Mouse (Mus musculus) limb, embryonic 12.5 days (tissue): ENCODE data around the gene Clps. TPM values are rescaled to one million over a fixed set of nuclear protein-coding genes. Genes with fewer than 3 reads are reported as not detected.

ENCODE experiments used
- ATAC-seq: fragments of 200-750 bp; cut with Nextera tagmentation; 2 replicates; pipeline ENCODE4 v1.8.0; 2017; ENCODE audit warnings: low read depth, moderate TSS enrichment; ENCODE audit not compliant: insufficient number of reproducible peaks, insufficient read depth, low FRiP score, low TSS enrichment
- H3K27ac ChIP-seq: fragments of 300-500 bp; sonication (generic); 2 replicates; pipeline ENCODE4 v1.5.1; 2016; ENCODE audit warnings: mild to moderate bottlenecking, moderate library complexity
- H3K27me3 ChIP-seq: fragments of 300-500 bp; sonication (generic); 2 replicates; pipeline ENCODE4 v1.6.1; 2016; ENCODE audit warnings: mild to moderate bottlenecking, moderate library complexity
- H3K36me3 ChIP-seq: fragments of 300-500 bp; sonication (generic); 2 replicates; pipeline ENCODE4 v1.6.1; 2016; ENCODE audit warnings: mild to moderate bottlenecking, moderate library complexity
- H3K4me1 ChIP-seq: fragments of 300-500 bp; sonication (generic); replicated peaks from 2 replicates; pipeline ENCODE4 v1.6.1; 2016
- H3K4me2 ChIP-seq: fragments of 300-500 bp; sonication (generic); 2 replicates; pipeline ENCODE4 v1.6.1; 2016; ENCODE audit warnings: mild to moderate bottlenecking, moderate library complexity
- H3K4me3 ChIP-seq: fragments of 300-500 bp; sonication (generic); replicated peaks from 2 replicates; pipeline ENCODE4 v1.5.1; 2016; ENCODE audit warnings: mild to moderate bottlenecking
- H3K9ac ChIP-seq: fragments of 300-500 bp; sonication (generic); replicated peaks from 2 replicates; pipeline ENCODE4 v1.6.1; 2016; ENCODE audit warnings: mild to moderate bottlenecking, moderate library complexity
- H3K9me3 ChIP-seq: fragments of 300-500 bp; sonication (generic); 2 replicates; pipeline ENCODE4 v1.6.1; 2016; ENCODE audit warnings: mild to moderate bottlenecking, moderate library complexity
- WGBS: fragments of 180-500 bp; shearing (Covaris S2); methylation state at CpG from one replicate; pipeline ENCODE4 v1.1.7; 2016; 5-methylcytosine and 5-hydroxymethylcytosine counted together
- polyA plus RNA-seq: library from polyadenylated mRNA; unstranded; fragments of >200 nt; fragmentation: Nextera tagmentation; extraction: Ambion mirVana; gene quantifications from 2 replicates; pipeline ENCODE4 v1.2.1, GENCODE M21; 2016

The Clps gene
- polyA plus RNA-seq, 1 experiment from 2014 or later = not detected

DNA sequence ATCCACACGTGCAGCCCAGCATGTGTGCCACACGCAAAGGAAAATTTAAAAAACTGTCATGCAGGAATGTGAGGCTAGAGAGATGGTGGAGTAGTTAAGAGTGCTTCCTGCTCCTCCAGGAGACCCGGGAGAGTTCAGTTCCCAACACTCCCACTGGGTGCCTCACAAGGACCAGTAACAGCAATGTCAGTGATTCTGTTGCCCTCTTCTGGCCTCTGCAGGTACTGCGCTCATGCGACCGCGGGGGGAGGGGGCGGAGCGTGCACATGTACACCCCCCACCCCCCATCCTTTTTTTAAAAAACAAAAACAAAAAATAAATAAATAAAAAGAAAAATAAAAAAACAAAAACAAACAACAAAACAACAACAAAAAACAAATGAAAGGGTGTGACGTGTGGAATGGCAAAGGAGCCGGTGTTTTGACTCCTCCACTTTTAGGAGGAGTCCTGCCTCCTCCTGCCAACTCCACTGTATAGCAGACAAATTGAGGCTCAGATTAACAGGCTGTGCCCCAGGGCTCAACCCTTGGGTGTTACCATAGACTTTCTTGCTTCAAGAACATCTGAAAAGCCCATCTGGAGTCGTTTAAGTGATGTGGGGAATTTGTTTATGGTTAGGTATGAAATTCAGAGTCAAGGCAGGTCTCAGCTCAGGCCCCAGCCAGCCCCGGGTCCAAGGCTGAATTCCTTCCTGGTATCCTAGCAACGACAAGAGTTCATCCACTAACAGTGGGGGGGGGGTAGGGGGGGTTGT lies 7.3 kb downstream of the Clps start:
- ATAC-seq = peak; percentile 66; the same call in 1 of the 2 replicates
- H3K36me3 ChIP-seq = no peaks in the 10 kb centered on the region
- 2% methylated on average over 14 of the region's 14 CpGs for WGBS
- H3K9ac ChIP-seq = no peak overlapping the region
- H3K27me3 ChIP-seq = 0 out of 2 replicates have a peak, but pooled peaks cover 4% of the 10 kb centered on the region
- peaks cover 34% of the 10 kb centered on the region for H3K4me1 ChIP-seq
- H3K9me3 ChIP-seq = no peaks in the 10 kb centered on the region
- peak overlapping the region; percentile 15; the same call in 1 of the 2 replicates for H3K4me2 ChIP-seq
- H3K4me3 ChIP-seq = no peak overlapping the region
- H3K27ac ChIP-seq = peak overlapping the region; percentile 19; the same call in 1 of the 2 replicates

- Histone ChIP-seq H3K27me3 (0 out of 2 replicates have a peak, but pooled peaks cover 4% of the 10 kb centered on the region), H3K4me1 (peaks cover 15% of the 10 kb centered on the region), H3K36me3 (no peaks in the 10 kb centered on the region), H3K9ac (no peak within 1 kb of the TSS), H3K9me3 (no peaks in the 10 kb centered on the region), H3K4me2 (no peak within 1 kb of the TSS), H3K27ac (no peak within 1 kb of the TSS), H3K4me3 (no peak within 1 kb of the TSS)
- no peak for ATAC-seq
- 77% methylated on average over 14 of the region's 14 CpGs for WGBS
These were observed 11.5 kb downstream of the Clps start, which contains the start of gene Clpsl2 for GRCm38 (mm10) chr17:28549111-28549510. Gene Clpsl2, plus strand, starts transcription at chr17:28549411.

GRCm38 (mm10) chr17:28548550-28548949 lies 12.0 kb downstream of the Clps start:
- H3K27me3 ChIP-seq = 0 out of 2 replicates have a peak, but pooled peaks cover 4% of the 10 kb centered on the region
- H3K4me3 ChIP-seq = no peak overlapping the region
- no peaks in the 10 kb centered on the region for H3K9me3 ChIP-seq
- WGBS = 70% methylated on average over 11 of the region's 11 CpGs
- H3K27ac ChIP-seq = no peak overlapping the region
- ATAC-seq = no peak
- no peak overlapping the region for H3K4me2 ChIP-seq
- H3K36me3 ChIP-seq = no peaks in the 10 kb centered on the region
- peaks cover 11% of the 10 kb centered on the region for H3K4me1 ChIP-seq
- no peak overlapping the region for H3K9ac ChIP-seq

DNA sequence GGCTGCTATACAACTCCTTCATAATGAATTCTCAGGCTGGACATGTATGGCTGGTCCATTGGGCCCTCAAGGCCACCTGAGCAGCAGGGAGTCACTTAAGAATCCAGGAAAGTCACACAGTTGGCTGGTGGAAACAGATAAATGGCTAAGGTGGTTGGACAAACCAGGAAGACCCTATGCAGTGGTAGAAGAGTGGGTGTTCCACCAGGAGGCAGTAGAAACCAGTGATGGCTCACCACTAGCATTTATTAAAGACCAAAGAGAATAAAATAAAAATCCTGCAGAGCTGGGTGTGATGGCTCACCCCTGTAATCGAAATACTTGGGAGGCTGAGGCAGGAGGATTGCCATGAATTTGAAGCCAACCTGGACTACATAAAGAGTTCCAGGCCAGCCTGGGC lies 13.6 kb downstream of the Clps start:
- WGBS = 92% methylated on average over 1 of the region's 1 CpGs

DNA sequence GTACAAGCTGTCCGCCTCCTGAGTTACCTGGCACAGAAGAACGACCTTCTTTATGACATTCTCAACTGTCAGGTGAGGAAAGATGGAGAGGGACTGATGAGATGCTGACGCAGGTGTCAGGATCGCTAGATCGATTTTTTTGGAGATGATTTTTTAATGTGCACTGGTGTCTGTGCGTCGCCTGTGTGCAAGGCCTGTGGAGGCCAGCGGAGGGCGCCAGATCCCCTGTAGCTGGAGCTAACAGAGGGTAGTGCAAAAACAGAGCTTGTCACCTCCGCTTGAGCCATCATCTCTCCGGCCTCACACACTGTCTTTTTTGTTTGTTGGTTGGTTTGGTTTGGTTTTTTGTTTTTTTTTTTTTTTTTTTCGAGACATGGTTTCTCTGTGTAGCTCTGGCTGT lies 22.7 kb downstream of the Clps start:
- no peak for ATAC-seq

More for the DNA sequence above, 13.6 kb downstream of the Clps start:
- peaks cover under 1% of the 10 kb centered on the region for H3K9me3 ChIP-seq
- no peaks in the 10 kb centered on the region for H3K36me3 ChIP-seq
- H3K27me3 ChIP-seq = 0 out of 2 replicates have a peak, but pooled peaks cover 4% of the 10 kb centered on the region
- no peak overlapping the region for H3K4me3 ChIP-seq
- H3K27ac ChIP-seq = no peak overlapping the region
- no peak for ATAC-seq
- no peak overlapping the region for H3K9ac ChIP-seq
- H3K4me2 ChIP-seq = no peak overlapping the region
- no peaks in the 10 kb centered on the region for H3K4me1 ChIP-seq

GRCm38 (mm10) chr17:28533327-28533726 lies 27.2 kb downstream of the Clps start:
- Histone ChIP-seq H3K27me3 (peaks cover 15% of the 10 kb centered on the region; the same call in 1 of the 2 replicates), H3K36me3 (no peaks in the 10 kb centered on the region), H3K4me1 (peaks cover 7% of the 10 kb centered on the region; the same call in 1 of the 2 replicates), H3K9ac (no peak overlapping the region), H3K9me3 (peaks cover 7% of the 10 kb centered on the region), H3K4me2 (no peak overlapping the region), H3K4me3 (no peak overlapping the region), H3K27ac (no peak overlapping the region)
- 92% methylated on average over 13 of the region's 13 CpGs for WGBS
- no peak for ATAC-seq

More for the DNA sequence above, 22.7 kb downstream of the Clps start:
- H3K4me3 ChIP-seq = no peak overlapping the region
- H3K4me2 ChIP-seq = no peak overlapping the region
- 52% methylated on average over 12 of the region's 12 CpGs for WGBS
- H3K36me3 ChIP-seq = no peaks in the 10 kb centered on the region
- H3K9ac ChIP-seq = no peak overlapping the region
- H3K4me1 ChIP-seq = no peaks in the 10 kb centered on the region
- no peak overlapping the region for H3K27ac ChIP-seq
- H3K27me3 ChIP-seq = peaks cover 13% of the 10 kb centered on the region; the same call in 1 of the 2 replicates
- peaks cover 38% of the 10 kb centered on the region for H3K9me3 ChIP-seq

DNA sequence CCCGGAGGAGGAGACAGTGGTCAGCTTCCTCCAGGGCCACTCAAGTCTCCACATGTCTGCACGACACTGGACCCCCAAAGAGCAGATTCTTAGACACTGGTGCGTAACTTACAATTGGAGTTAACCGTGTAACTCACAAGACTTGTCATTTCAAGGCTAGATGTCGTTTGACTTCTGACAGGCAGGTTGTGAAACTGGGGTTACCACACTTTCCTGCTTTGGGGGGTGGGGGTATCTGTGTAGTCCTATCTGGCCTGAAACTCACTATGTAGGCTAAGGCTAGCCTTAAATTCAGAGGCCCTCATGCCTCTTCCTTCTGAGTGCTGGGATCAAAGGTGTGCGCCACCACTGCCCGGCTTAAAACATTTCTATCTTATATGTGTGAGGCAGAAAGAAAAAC lies 28.0 kb downstream of the Clps start:
- H3K9me3 ChIP-seq = 0 out of 2 replicates have a peak, but pooled peaks cover under 1% of the 10 kb centered on the region
- 85% methylated on average over 7 of the region's 7 CpGs for WGBS
- H3K4me3 ChIP-seq = no peak overlapping the region
- no peak for ATAC-seq
- peaks cover 11% of the 10 kb centered on the region for H3K4me1 ChIP-seq
- H3K36me3 ChIP-seq = no peaks in the 10 kb centered on the region
- H3K27ac ChIP-seq = no peak overlapping the region
- peaks cover 13% of the 10 kb centered on the region; the same call in 1 of the 2 replicates for H3K27me3 ChIP-seq
- H3K9ac ChIP-seq = no peak overlapping the region
- no peak overlapping the region for H3K4me2 ChIP-seq

GRCm38 (mm10) chr17:28531946-28532345 lies 28.6 kb downstream of the Clps start:
- H3K4me3 ChIP-seq = no peak overlapping the region
- H3K4me2 ChIP-seq = peak overlapping the region; percentile 32; the same call in 1 of the 2 replicates
- no peaks in the 10 kb centered on the region for H3K36me3 ChIP-seq
- peaks cover 15% of the 10 kb centered on the region for H3K4me1 ChIP-seq
- 16% methylated on average over 18 of the region's 18 CpGs for WGBS
- no peak for ATAC-seq
- no peaks in the 10 kb centered on the region for H3K9me3 ChIP-seq
- no peak overlapping the region for H3K27ac ChIP-seq
- H3K27me3 ChIP-seq = peaks cover 7% of the 10 kb centered on the region; the same call in 1 of the 2 replicates
- H3K9ac ChIP-seq = peak overlapping the region; percentile 18; the same call in 1 of the 2 replicates

DNA sequence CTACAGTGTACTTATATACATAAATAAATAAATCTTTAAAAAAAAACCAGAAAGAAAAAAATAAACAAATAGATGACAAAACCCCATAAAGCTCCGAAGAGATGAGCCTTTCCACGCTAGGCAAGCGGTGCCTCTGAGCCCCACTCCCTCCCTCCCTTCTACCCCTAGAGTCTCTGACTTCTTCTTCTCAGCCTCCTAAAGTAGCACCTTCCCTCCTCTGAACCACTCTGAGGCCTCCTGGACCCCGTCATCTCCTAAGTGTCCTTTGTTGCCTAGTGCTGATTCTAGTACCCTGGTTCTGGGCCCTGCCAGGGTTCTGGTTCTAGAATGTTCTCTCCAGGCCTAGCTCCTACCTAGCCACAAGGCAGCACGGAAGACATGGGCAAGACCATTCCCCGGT lies 30.1 kb downstream of the Clps start, which contains the start of gene Armc12:
Gene Armc12, plus strand, starts transcription at position 301 of the 400 bp plus-strand sequence.
- ATAC-seq = no peak
- no peak within 1 kb of the TSS for H3K27ac ChIP-seq
- H3K36me3 ChIP-seq = no peaks in the 10 kb centered on the region
- no peaks in the 10 kb centered on the region for H3K9me3 ChIP-seq
- 0 out of 2 replicates have a peak, but pooled peaks cover 6% of the 10 kb centered on the region for H3K27me3 ChIP-seq
- H3K4me1 ChIP-seq = peaks cover 15% of the 10 kb centered on the region
- WGBS = 90% methylated on average over 6 of the region's 6 CpGs
- no peak within 1 kb of the TSS for H3K4me3 ChIP-seq
- no peak within 1 kb of the TSS for H3K9ac ChIP-seq
- H3K4me2 ChIP-seq = peak within 1 kb of the TSS; percentile 32; the same call in 1 of the 2 replicates

- 72% methylated on average over 4 of the region's 4 CpGs for WGBS
These were observed 31.4 kb downstream of the Clps start for GRCm38 (mm10) chr17:28529116-28529515.

GRCm38 (mm10) chr17:28528043-28528351 lies 32.6 kb downstream of the Clps start:
- H3K27ac ChIP-seq = no peak overlapping the region
- H3K4me1 ChIP-seq = peaks cover 23% of the 10 kb centered on the region
- 0 out of 2 replicates have a peak, but pooled peaks cover 6% of the 10 kb centered on the region for H3K27me3 ChIP-seq
- H3K9ac ChIP-seq = peak overlapping the region; percentile 34; the same call in 1 of the 2 replicates
- no peak for ATAC-seq
- H3K9me3 ChIP-seq = no peaks in the 10 kb centered on the region
- WGBS = 4% methylated on average over 6 of the region's 6 CpGs
- H3K4me2 ChIP-seq = peak overlapping the region; percentile 41
- no peaks in the 10 kb centered on the region for H3K36me3 ChIP-seq
- no peak overlapping the region for H3K4me3 ChIP-seq

More at GRCm38 (mm10) chr17:28529116-28529515, 31.4 kb downstream of the Clps start:
- no peaks in the 10 kb centered on the region for H3K9me3 ChIP-seq
- ATAC-seq = no peak
- H3K4me3 ChIP-seq = no peak overlapping the region
- 0 out of 2 replicates have a peak, but pooled peaks cover 6% of the 10 kb centered on the region for H3K27me3 ChIP-seq
- H3K4me2 ChIP-seq = no peak overlapping the region
- no peak overlapping the region for H3K27ac ChIP-seq
- H3K36me3 ChIP-seq = no peaks in the 10 kb centered on the region
- H3K9ac ChIP-seq = no peak overlapping the region; the same call in 1 of the 2 replicates
- peaks cover 17% of the 10 kb centered on the region for H3K4me1 ChIP-seq
